Mouse (Mus musculus) spleen, adult 2 months (tissue): ENCODE measurements around the gene Tex261. TPM values are rescaled to one million over a fixed set of nuclear protein-coding genes. Genes with fewer than 3 reads are reported as not detected.

Source experiments
- DNase-seq, 2 experiments: peaks; one replicate each; pipeline versions ENCODE4 v3.0.0 to v3.0.0-alpha.2; 2012 to 2021; ENCODE audit warnings: low spot score in 2 of 2, low read depth in 1 of 2
- H3K27ac ChIP-seq: fragments of 200-500 bp; 2 replicates; pipeline ENCODE4 v1.5.1; 2012; ENCODE audit warnings: low read length, inconsistent platforms; ENCODE audit not compliant: insufficient read depth
- H3K27me3 ChIP-seq: fragments of 200-500 bp; 2 replicates; pipeline ENCODE4 v1.6.1; 2012; ENCODE audit warnings: mild to moderate bottlenecking, moderate library complexity, low read length, inconsistent platforms; ENCODE audit not compliant: control insufficient read depth, insufficient read depth
- H3K36me3 ChIP-seq: fragments of 200-500 bp; 2 replicates; pipeline ENCODE4 v1.6.1; 2012; ENCODE audit warnings: mild to moderate bottlenecking, low read length, inconsistent platforms; ENCODE audit not compliant: control insufficient read depth, insufficient read depth
- H3K4me1 ChIP-seq: fragments of 200-500 bp; 2 replicates; pipeline ENCODE4 v1.6.1; 2011; ENCODE audit warnings: inconsistent platforms; ENCODE audit not compliant: control insufficient read depth, insufficient read depth, insufficient read length
- H3K4me3 ChIP-seq: fragments of 200-500 bp; 2 replicates; pipeline ENCODE4 v1.5.1; 2011; ENCODE audit warnings: mild to moderate bottlenecking, inconsistent platforms; ENCODE audit not compliant: insufficient read depth, insufficient read length; ENCODE audit errors: extremely low read depth
- CTCF ChIP-seq: fragments of 200-500 bp; IDR thresholded peaks from 2 replicates; pipeline ENCODE4 v1.5.1; 2011; ENCODE audit warnings: mild to moderate bottlenecking, inconsistent platforms; ENCODE audit not compliant: insufficient read depth, insufficient read length, insufficient replicate concordance; ENCODE audit errors: extremely low read depth
- POLR2A ChIP-seq: fragments of 200-500 bp; IDR thresholded peaks from 2 replicates; pipeline ENCODE4 v1.6.1; 2011; ENCODE audit warnings: low read depth, low read length, inconsistent platforms
- WGBS: fragments of 180-500 bp; shearing (Covaris S2); methylation state at CpG from one replicate; pipeline ENCODE4 v1.1.7; 2018; 5-methylcytosine and 5-hydroxymethylcytosine counted together
- polyA plus RNA-seq: library from polyadenylated mRNA; depleted of rRNA; stranded (reverse); fragments of >200 nt; gene quantifications from 2 replicates; pipeline ENCODE4 v1.2.3, GENCODE M21; 2012; rRNA removed

The Tex261 gene
- polyA plus RNA-seq, 1 experiment = 71.7 TPM

- no peak overlapping the region for H3K27ac ChIP-seq
- no peaks in the 10 kb centered on the region; the same call in 1 of the 2 replicates for H3K27me3 ChIP-seq
- no peak overlapping the region for H3K4me3 ChIP-seq
- no peaks in the 10 kb centered on the region for H3K36me3 ChIP-seq
- no peaks in the 10 kb centered on the region for H3K4me1 ChIP-seq
- no peak for TF ChIP-seq POLR2A
- peak; percentile 6; the same call in 1 of the 2 replicates for TF ChIP-seq CTCF
- 55% methylated on average over 3 of the region's 3 CpGs for WGBS
- peak in 1 of 2 experiments; percentile 12 for DNase-seq
Observed at GRCm38 (mm10) chr6:83728488-83728887, 47.1 kb downstream of the Tex261 start.

- Histone ChIP-seq H3K27ac (no peak overlapping the region), H3K4me1 (no peaks in the 10 kb centered on the region), H3K36me3 (no peaks in the 10 kb centered on the region), H3K4me3 (no peak overlapping the region), H3K27me3 (no peaks in the 10 kb centered on the region; the same call in 1 of the 2 replicates)
- 60% methylated on average over 4 of the region's 4 CpGs for WGBS
- no peak for DNase-seq
- TF ChIP-seq POLR2A (no peak), CTCF (no peak)
Observed at GRCm38 (mm10) chr6:83727178-83727577, 48.4 kb downstream of the Tex261 start.

- 23% methylated on average over 6 of the region's 6 CpGs for WGBS
- no peak overlapping the region for H3K27ac ChIP-seq
- no peaks in the 10 kb centered on the region for H3K4me1 ChIP-seq
- H3K36me3 ChIP-seq = no peaks in the 10 kb centered on the region
- no peak overlapping the region for H3K4me3 ChIP-seq
- H3K27me3 ChIP-seq = peaks cover 9% of the 10 kb centered on the region; the same call in 1 of the 2 replicates
- no peak for TF ChIP-seq POLR2A
- no peak for TF ChIP-seq CTCF
- DNase-seq = no peak
Observed at GRCm38 (mm10) chr6:83722526-83722925, 53.1 kb downstream of the Tex261 start.

Other genes with a start within 250 kb of the Tex261 start
- gene Actg2, start 239.5 kb downstream of the Tex261 start, polyA plus RNA-seq = 14.8 and 15.9 TPM in 2 replicates
- 5.1 and 5.2 TPM in 2 replicates for gene Stambp, start 203.1 kb downstream of the Tex261 start, polyA plus RNA-seq
- gene Clec4f, start 119.6 kb downstream of the Tex261 start, polyA plus RNA-seq = not detected in 2 replicates
- gene Cd207, start 98.0 kb downstream of the Tex261 start, polyA plus RNA-seq = 0.49 and 3.4 TPM in 2 replicates
- not detected in 2 replicates for gene Vax2, start 64.5 kb downstream of the Tex261 start, polyA plus RNA-seq
- 0.14 TPM in 1 of 2 replicates, not detected in the other for gene Atp6v1b1, start 32.8 kb downstream of the Tex261 start, polyA plus RNA-seq
- gene Ankrd53, start 13.2 kb downstream of the Tex261 start, polyA plus RNA-seq = not detected in 2 replicates
- gene Nagk, start 19.2 kb upstream of the Tex261 start, polyA plus RNA-seq = 12.7 and 16.1 TPM in 2 replicates
- 5.0 and 6.1 TPM in 2 replicates for gene Paip2b, start 55.9 kb upstream of the Tex261 start, polyA plus RNA-seq
- 7.3 and 8.7 TPM in 2 replicates for gene Zfp638, start 91.3 kb upstream of the Tex261 start, polyA plus RNA-seq
- gene Dysf, start 232.8 kb upstream of the Tex261 start, polyA plus RNA-seq = 5.5 and 7.8 TPM in 2 replicates